Mouse (Mus musculus) neural tube, embryonic 15.5 days (tissue): ENCODE measurements around the gene Majin. TPM values are rescaled to one million over a fixed set of nuclear protein-coding genes. Genes with fewer than 3 reads are reported as not detected.
A peak's percentile ranks its signal among the peaks of the same experiment; 100 is the strongest.

Experiments used
- ATAC-seq: fragments of 200-750 bp; cut with Nextera tagmentation; 2 replicates; pipeline ENCODE4 v1.8.0; 2017; ENCODE audit warnings: mild to moderate bottlenecking, moderate TSS enrichment, moderate library complexity; ENCODE audit not compliant: low FRiP score
- H3K27ac ChIP-seq: fragments of 300-500 bp; sonication (generic); replicated peaks from 2 replicates; pipeline ENCODE4 v1.5.1; 2015; ENCODE audit warnings: mild to moderate bottlenecking, inconsistent platforms
- H3K27me3 ChIP-seq: fragments of 300-500 bp; sonication (generic); replicated peaks from 2 replicates; pipeline ENCODE4 v1.6.1; 2015; ENCODE audit warnings: inconsistent platforms
- H3K36me3 ChIP-seq: fragments of 300-500 bp; sonication (generic); 2 replicates; pipeline ENCODE4 v1.6.1; 2015; ENCODE audit warnings: inconsistent platforms
- H3K4me1 ChIP-seq: fragments of 300-500 bp; sonication (generic); 2 replicates; pipeline ENCODE4 v1.6.1; 2015; ENCODE audit warnings: inconsistent platforms
- H3K4me2 ChIP-seq: fragments of 300-500 bp; sonication (generic); 2 replicates; pipeline ENCODE4 v1.6.1; 2015; ENCODE audit warnings: inconsistent platforms, mild to moderate bottlenecking, moderate library complexity
- H3K4me3 ChIP-seq: fragments of 300-500 bp; sonication (generic); replicated peaks from 2 replicates; pipeline ENCODE4 v1.5.1; 2015; ENCODE audit warnings: mild to moderate bottlenecking, inconsistent platforms
- H3K9ac ChIP-seq: fragments of 300-500 bp; sonication (generic); replicated peaks from 2 replicates; pipeline ENCODE4 v1.6.1; 2015; ENCODE audit warnings: mild to moderate bottlenecking, inconsistent platforms
- H3K9me3 ChIP-seq: fragments of 300-500 bp; sonication (generic); replicated peaks from 2 replicates; pipeline ENCODE4 v1.6.1; 2016; ENCODE audit warnings: inconsistent platforms
- WGBS: fragments of 180-500 bp; shearing (Covaris S2); methylation state at CpG from one replicate; pipeline ENCODE4 v1.1.7; 2015; ENCODE audit warnings: mixed read lengths; 5-methylcytosine and 5-hydroxymethylcytosine counted together
- polyA plus RNA-seq: library from polyadenylated mRNA; unstranded; fragments of >200 nt; fragmentation: Nextera tagmentation; extraction: Ambion mirVana; gene quantifications from 2 replicates; pipeline ENCODE4 v1.2.1, GENCODE M21; 2015

The Majin gene
- not detected in 2 replicates for polyA plus RNA-seq

GRCm38 (mm10) chr19:6184131-6184530 lies at the start of gene Majin:
Majin (plus strand) TSS chr19:6184388.
- no peaks in the 10 kb centered on the region for H3K9me3 ChIP-seq
- H3K4me2 ChIP-seq: no peak within 1 kb of the TSS
- 88% methylated on average over 23 of the region's 23 CpGs for WGBS
- ATAC-seq: no peak
- H3K27ac ChIP-seq: no peak within 1 kb of the TSS
- no peaks in the 10 kb centered on the region for H3K36me3 ChIP-seq
- no peaks in the 10 kb centered on the region for H3K4me1 ChIP-seq
- H3K27me3 ChIP-seq: no peaks in the 10 kb centered on the region
- H3K9ac ChIP-seq: no peak within 1 kb of the TSS
- H3K4me3 ChIP-seq: no peak within 1 kb of the TSS

GRCm38 (mm10) chr19:6136397-6136796 lies 47.8 kb upstream of the Majin start:
- no peak overlapping the region for H3K4me2 ChIP-seq
- no peak overlapping the region for H3K9ac ChIP-seq
- no peak overlapping the region for H3K4me3 ChIP-seq
- no peaks in the 10 kb centered on the region for H3K27me3 ChIP-seq
- H3K4me1 ChIP-seq: peaks cover 12% of the 10 kb centered on the region
- H3K36me3 ChIP-seq: peaks cover 35% of the 10 kb centered on the region
- no peak for ATAC-seq
- no peaks in the 10 kb centered on the region for H3K9me3 ChIP-seq
- 92% methylated on average over 3 of the region's 3 CpGs for WGBS
- H3K27ac ChIP-seq: no peak overlapping the region

- Histone ChIP-seq H3K36me3 (peaks cover 27% of the 10 kb centered on the region), H3K4me2 (peak overlapping the region; percentile 87), H3K4me3 (peak overlapping the region; percentile 72), H3K27ac (peak overlapping the region; percentile 100), H3K9ac (peak overlapping the region; percentile 92), H3K4me1 (peaks cover 19% of the 10 kb centered on the region), H3K9me3 (no peaks in the 10 kb centered on the region), H3K27me3 (no peaks in the 10 kb centered on the region)
- 96% methylated on average over 6 of the region's 6 CpGs for WGBS
- ATAC-seq: no peak
Measured at GRCm38 (mm10) chr19:6139701-6140100, 44.5 kb upstream of the Majin start.

GRCm38 (mm10) chr19:6140374-6140677 lies 43.9 kb upstream of the Majin start:
- no peak for ATAC-seq
- Histone ChIP-seq H3K9me3 (no peaks in the 10 kb centered on the region), H3K27me3 (no peaks in the 10 kb centered on the region), H3K4me3 (peak overlapping the region; percentile 72), H3K36me3 (peaks cover 21% of the 10 kb centered on the region), H3K4me2 (peak overlapping the region; percentile 87), H3K27ac (peak overlapping the region; percentile 100), H3K4me1 (peaks cover 19% of the 10 kb centered on the region), H3K9ac (peak overlapping the region; percentile 92)
- WGBS: 5% methylated on average over 16 of the region's 16 CpGs

- Histone ChIP-seq H3K9ac (peak within 1 kb of the TSS; percentile 92), H3K27ac (peak within 1 kb of the TSS; percentile 100), H3K4me1 (peaks cover 19% of the 10 kb centered on the region), H3K4me3 (peak within 1 kb of the TSS; percentile 72), H3K4me2 (peak within 1 kb of the TSS; percentile 87), H3K27me3 (no peaks in the 10 kb centered on the region), H3K36me3 (peaks cover 16% of the 10 kb centered on the region), H3K9me3 (no peaks in the 10 kb centered on the region)
- under 1% methylated on average over 66 of the region's 68 CpGs for WGBS
- ATAC-seq: peak; percentile 93
Measured at GRCm38 (mm10) chr19:6140678-6141393, 43.4 kb upstream of the Majin start, which contains the start of gene Batf2. Batf2 (plus strand) TSS chr19:6140983.

GRCm38 (mm10) chr19:6141394-6141749 lies 42.8 kb upstream of the Majin start, which contains the start of gene Arl2:
Arl2 (minus strand) TSS chr19:6141548.
- Histone ChIP-seq H3K27me3 (no peaks in the 10 kb centered on the region), H3K27ac (peak within 1 kb of the TSS; percentile 100), H3K4me1 (peaks cover 19% of the 10 kb centered on the region), H3K36me3 (peaks cover 12% of the 10 kb centered on the region), H3K4me3 (peak within 1 kb of the TSS; percentile 72), H3K9ac (peak within 1 kb of the TSS; percentile 92), H3K9me3 (no peaks in the 10 kb centered on the region), H3K4me2 (peak within 1 kb of the TSS; percentile 87)
- ATAC-seq: peak; percentile 78
- under 1% methylated on average over 15 of the region's 15 CpGs for WGBS

- Histone ChIP-seq H3K4me2 (no peak overlapping the region), H3K36me3 (no peaks in the 10 kb centered on the region), H3K4me1 (peaks cover 14% of the 10 kb centered on the region), H3K9ac (no peak overlapping the region), H3K9me3 (no peaks in the 10 kb centered on the region), H3K27ac (no peak overlapping the region), H3K4me3 (no peak overlapping the region), H3K27me3 (no peaks in the 10 kb centered on the region)
- 81% methylated on average over 5 of the region's 5 CpGs for WGBS
- no peak for ATAC-seq
Measured at GRCm38 (mm10) chr19:6144842-6145241, 39.3 kb upstream of the Majin start.

- no peak overlapping the region for H3K27ac ChIP-seq
- ATAC-seq: no peak
- no peaks in the 10 kb centered on the region for H3K9me3 ChIP-seq
- no peak overlapping the region for H3K4me3 ChIP-seq
- WGBS: 90% methylated on average over 9 of the region's 9 CpGs
- H3K4me1 ChIP-seq: no peaks in the 10 kb centered on the region
- no peak overlapping the region for H3K4me2 ChIP-seq
- H3K36me3 ChIP-seq: no peaks in the 10 kb centered on the region
- H3K27me3 ChIP-seq: no peaks in the 10 kb centered on the region
- no peak overlapping the region for H3K9ac ChIP-seq
Measured at GRCm38 (mm10) chr19:6155174-6155573, 29.0 kb upstream of the Majin start.

GRCm38 (mm10) chr19:6156372-6156771 lies 27.8 kb upstream of the Majin start:
- H3K27ac ChIP-seq: no peak overlapping the region
- no peaks in the 10 kb centered on the region for H3K27me3 ChIP-seq
- WGBS: 66% methylated on average over 8 of the region's 8 CpGs
- H3K4me2 ChIP-seq: no peak overlapping the region
- no peaks in the 10 kb centered on the region for H3K9me3 ChIP-seq
- no peaks in the 10 kb centered on the region for H3K4me1 ChIP-seq
- H3K4me3 ChIP-seq: no peak overlapping the region
- ATAC-seq: no peak
- H3K36me3 ChIP-seq: no peaks in the 10 kb centered on the region
- H3K9ac ChIP-seq: no peak overlapping the region

GRCm38 (mm10) chr19:6157220-6157619 lies 27.0 kb upstream of the Majin start:
- ATAC-seq: no peak
- Histone ChIP-seq H3K4me2 (no peak overlapping the region), H3K36me3 (no peaks in the 10 kb centered on the region), H3K9me3 (no peaks in the 10 kb centered on the region), H3K27ac (no peak overlapping the region), H3K27me3 (no peaks in the 10 kb centered on the region), H3K9ac (no peak overlapping the region), H3K4me1 (no peaks in the 10 kb centered on the region), H3K4me3 (no peak overlapping the region)
- 70% methylated on average over 6 of the region's 6 CpGs for WGBS

GRCm38 (mm10) chr19:6163872-6164547 lies 20.2 kb upstream of the Majin start:
- H3K4me3 ChIP-seq: no peak overlapping the region
- H3K9ac ChIP-seq: no peak overlapping the region
- no peaks in the 10 kb centered on the region for H3K9me3 ChIP-seq
- ATAC-seq: no peak
- no peaks in the 10 kb centered on the region for H3K27me3 ChIP-seq
- 72% methylated on average over 10 of the region's 10 CpGs for WGBS
- H3K27ac ChIP-seq: no peak overlapping the region
- no peaks in the 10 kb centered on the region for H3K4me1 ChIP-seq
- H3K4me2 ChIP-seq: no peak overlapping the region
- H3K36me3 ChIP-seq: no peaks in the 10 kb centered on the region

- no peak overlapping the region for H3K27ac ChIP-seq
- no peak overlapping the region for H3K4me2 ChIP-seq
- H3K27me3 ChIP-seq: no peaks in the 10 kb centered on the region
- H3K9me3 ChIP-seq: no peaks in the 10 kb centered on the region
- H3K36me3 ChIP-seq: no peaks in the 10 kb centered on the region
- WGBS: 77% methylated on average over 4 of the region's 4 CpGs
- no peak overlapping the region for H3K9ac ChIP-seq
- no peaks in the 10 kb centered on the region for H3K4me1 ChIP-seq
- H3K4me3 ChIP-seq: no peak overlapping the region
- no peak for ATAC-seq
Measured at GRCm38 (mm10) chr19:6166750-6167149, 17.4 kb upstream of the Majin start.
